Mouse (Mus musculus) left cerebral cortex, postnatal 36 days (tissue): ENCODE data around the gene Zfp750. TPM values are rescaled to one million over a fixed set of nuclear protein-coding genes. Genes with fewer than 3 reads are reported as not detected.

Experiments
- DNase-seq, 2 experiments: peaks; one replicate each; pipeline ENCODE4 v3.0.0; 2021 to 2022; ENCODE audit warnings: low spot score in 2 of 2, mixed read lengths in 1 of 2
- intact Hi-C: fragments of 180-260 bp; cut with DNase I; formaldehyde crosslinking; loops from one replicate; pipeline ENCODE4 v1.15.1; 2025
- total RNA-seq, 2 experiments: library from RNA; stranded (reverse); gene quantifications; 2 replicates each; pipeline ENCODE4 v1.2.3; 2021

The Zfp750 gene
- total RNA-seq, 2 experiments from 2014 or later: 0.10 TPM; not detected in 1

DNA sequence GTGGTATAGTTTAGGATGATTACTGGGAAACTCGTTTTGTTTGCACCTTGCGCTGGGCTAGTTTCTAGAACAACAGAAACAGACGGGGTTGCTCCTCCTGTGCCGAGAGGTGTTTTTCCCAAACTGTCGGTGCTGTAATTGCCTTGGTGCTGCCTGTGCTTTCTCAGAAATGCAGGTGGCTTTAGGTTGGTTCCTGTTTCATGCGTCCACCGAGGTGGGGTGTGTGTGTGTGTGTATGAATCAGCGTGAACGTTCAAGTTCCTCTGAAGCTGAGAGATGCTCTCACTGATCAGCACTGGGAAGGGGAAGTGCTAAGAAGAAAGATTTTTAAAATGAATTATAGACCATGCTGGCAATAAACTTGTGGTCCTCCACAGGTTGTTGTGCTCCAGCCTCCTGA lies 33.3 kb downstream of the Zfp750 start:
- no peak for DNase-seq
- intact Hi-C loops: no loop called here

- intact Hi-C loops: no loop called here
- no peak for DNase-seq
These were observed 38.0 kb downstream of the Zfp750 start for GRCm38 (mm10) chr11:121481129-121481528.

DNA sequence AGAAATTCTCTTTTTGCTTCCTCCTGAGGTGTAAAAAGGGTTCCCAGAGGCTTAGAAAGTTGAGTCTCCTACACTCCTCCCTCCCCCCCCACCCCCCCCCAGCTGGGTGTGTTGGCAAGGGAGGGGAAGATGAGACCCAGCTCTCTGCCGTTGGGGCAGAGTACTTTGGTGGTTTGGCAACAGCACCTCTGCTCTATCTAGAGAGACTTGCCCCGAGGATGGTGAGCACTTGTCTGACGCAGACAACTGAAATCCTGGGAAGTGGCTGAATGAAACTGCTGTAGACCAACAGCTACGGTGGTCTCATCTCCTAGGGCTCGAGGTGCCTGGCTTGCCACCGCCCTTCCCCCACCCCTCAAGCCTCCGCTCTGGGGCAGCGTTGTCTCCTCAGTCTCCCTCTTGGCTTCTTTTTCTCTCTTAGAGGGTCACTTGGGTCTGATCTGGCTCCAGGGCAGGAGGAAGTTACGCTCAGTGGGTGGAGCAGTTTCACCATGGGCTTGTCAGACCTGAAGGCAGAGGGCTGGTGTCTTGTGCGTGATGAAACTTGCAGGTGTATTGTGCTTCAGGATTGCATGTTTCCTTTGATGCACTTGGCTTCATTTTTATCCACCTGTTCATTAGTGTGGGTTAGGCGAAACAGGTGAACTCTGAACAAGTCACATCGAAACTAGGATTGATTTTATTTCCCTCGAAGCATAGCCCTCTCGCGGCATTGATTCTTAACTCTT lies 39.5 kb downstream of the Zfp750 start:
- DNase-seq: no peak
- intact Hi-C loops: loop anchor here (5.0 kb wide), 1 partner anchor 123 kb away; no protein-coding TSS in a partner anchor

DNA sequence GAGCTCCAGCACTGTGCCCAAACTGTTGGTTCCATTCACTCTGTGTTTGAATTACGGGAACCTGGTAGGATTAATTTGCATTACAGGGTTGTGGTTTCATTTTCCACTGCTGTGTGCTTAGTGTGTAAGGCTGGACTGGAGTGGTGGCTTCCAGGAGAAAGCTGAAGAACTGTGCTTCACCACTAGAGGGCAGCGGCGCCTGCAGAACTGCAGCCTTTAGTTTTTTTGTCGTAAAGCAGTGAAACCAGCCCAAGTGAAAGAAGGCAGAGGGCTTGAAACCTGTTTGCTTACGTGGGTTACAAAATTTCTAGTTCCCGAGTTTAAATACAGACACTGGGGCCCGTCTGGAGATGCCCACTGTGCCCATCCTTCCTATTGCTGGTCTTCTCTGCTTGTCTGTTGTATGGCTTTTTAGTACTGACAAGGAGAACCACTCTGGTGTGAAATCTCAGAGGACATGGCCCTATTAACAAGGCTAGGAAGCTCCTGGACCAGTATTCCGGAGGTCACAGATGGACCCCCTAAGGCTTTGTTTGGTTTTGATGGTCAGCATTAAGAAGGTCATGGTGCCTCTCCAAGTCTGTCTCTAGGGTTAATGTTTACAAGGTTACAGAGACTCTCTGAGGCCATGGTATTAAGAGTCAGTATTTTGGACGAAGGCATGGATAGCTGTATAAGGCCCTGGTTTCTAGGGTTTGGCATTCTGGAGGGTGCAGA lies 43.3 kb downstream of the Zfp750 start:
- intact Hi-C loops: loop anchor here (1.0 to 5.0 kb wide), 2 partner anchors 126 to 332 kb away; no protein-coding TSS in a partner anchor
- DNase-seq: peak; percentile 54 to 63

DNA sequence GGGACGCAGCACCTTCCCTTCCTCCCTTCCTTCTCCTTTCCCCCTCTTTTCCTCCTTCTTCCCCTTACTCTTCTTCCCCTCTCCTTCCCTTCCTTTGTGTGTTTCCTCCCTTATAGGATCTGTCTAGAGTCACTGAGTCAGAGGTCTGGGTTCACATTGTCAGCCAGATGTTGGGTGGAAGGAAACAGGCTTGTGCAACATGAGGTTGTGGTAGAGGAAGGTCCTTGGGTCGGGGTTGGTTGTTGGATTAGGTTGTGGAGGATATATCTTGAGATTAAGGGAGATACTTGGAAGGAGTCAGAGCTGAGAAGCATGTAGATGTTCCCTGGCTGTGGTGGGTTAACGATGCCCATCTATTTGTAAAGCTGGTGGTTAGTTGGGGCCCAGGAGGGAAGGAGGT lies 44.3 kb downstream of the Zfp750 start:
- intact Hi-C loops: loop anchor here (1.0 to 5.0 kb wide), 2 partner anchors 127 to 333 kb away; no protein-coding TSS in a partner anchor

DNA sequence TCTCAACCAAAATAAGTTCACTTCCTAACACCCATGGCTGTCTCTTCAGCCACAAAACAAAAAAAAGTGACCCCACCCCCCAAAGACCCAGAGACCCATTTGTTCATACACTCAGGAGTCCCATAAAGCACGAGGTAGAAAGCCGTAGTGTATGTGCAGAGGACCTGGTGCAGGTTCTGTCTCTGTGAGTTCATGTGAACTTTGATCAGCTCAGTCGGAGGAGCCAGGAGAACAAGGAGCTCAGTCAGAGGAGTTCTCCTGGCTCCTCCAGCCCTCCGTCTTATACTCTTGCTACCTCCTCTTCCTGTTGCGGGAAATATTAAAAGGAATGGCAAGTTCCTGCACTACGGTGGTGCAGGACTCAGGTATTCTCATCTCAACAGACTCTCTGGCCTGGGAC lies 51.7 kb downstream of the Zfp750 start:
- no peak for DNase-seq
- intact Hi-C loops: no loop called here

More for the DNA sequence above, 44.3 kb downstream of the Zfp750 start:
- no peak for DNase-seq

Other genes with a start within 250 kb of the Zfp750 start
- 10 to 100 TPM; 60.4 to 62.2 TPM for gene Wdr45b, start 164.9 kb downstream of the Zfp750 start, total RNA-seq
- gene Rab40b, start 131.1 kb downstream of the Zfp750 start, total RNA-seq: 10 to 100 TPM; 48.5 to 51.5 TPM
- 10 to 100 TPM; 45.3 to 50.6 TPM for gene Fn3krp, start 97.9 kb downstream of the Zfp750 start, total RNA-seq
- gene Fn3k, start 84.4 kb downstream of the Zfp750 start, total RNA-seq: 10 to 100 TPM; 54.4 to 54.6 TPM
- gene Tbcd, start 67.4 kb downstream of the Zfp750 start, total RNA-seq: 10 to 100 TPM; 39.5 to 40.5 TPM
- gene B3gntl1, start 153.8 kb upstream of the Zfp750 start, total RNA-seq: 1 to 10 TPM; 6.5 to 7.6 TPM
- 10 to 100 TPM in 1 of 2 experiments, 1 to 10 TPM in 1; 8.6 to 14.5 TPM for gene Metrnl, start 182.2 kb upstream of the Zfp750 start, total RNA-seq